Mouse (Mus musculus): ENCODE results near the gene Lhx8. TPM values are rescaled to one million over a fixed set of nuclear protein-coding genes. Genes with fewer than 3 reads are reported as not detected.
A peak's percentile ranks its signal among the peaks of the same experiment; 100 is the strongest.

Lhx8 gene
- polyA plus RNA-seq, 1 experiment from 2014 or later: 0.26 TPM

- Histone ChIP-seq H3K36me3 (no peaks in the 10 kb centered on the region), H3K4me3 (no peak overlapping the region), H3K9ac (no peak overlapping the region), H3K27me3 (0 out of 2 replicates have a peak, but pooled peaks cover 4% of the 10 kb centered on the region), H3K27ac (no peak overlapping the region), H3K4me2 (no peak overlapping the region), H3K4me1 (replicated peaks) (no peaks in the 10 kb centered on the region), H3K9me3 (no peaks in the 10 kb centered on the region)
- 91% methylated on average over 3 of the region's 3 CpGs for WGBS
- ATAC-seq (ENCODE audit: low FRiP score): no peak
Observed at GRCm38 (mm10) chr3:154274681-154275080, 55.8 kb downstream of the Lhx8 start.

- peak overlapping the region; percentile 52 for H3K4me2 ChIP-seq
- H3K4me1 ChIP-seq (replicated peaks): no peaks in the 10 kb centered on the region
- H3K36me3 ChIP-seq: no peaks in the 10 kb centered on the region
- 13% methylated on average over 19 of the region's 19 CpGs for WGBS
- no peaks in the 10 kb centered on the region for H3K9me3 ChIP-seq
- H3K4me3 ChIP-seq: peak overlapping the region; percentile 28
- ATAC-seq (ENCODE audit: low FRiP score): peak; percentile 87
- no peak overlapping the region for H3K27ac ChIP-seq
- peak overlapping the region; percentile 62 for H3K9ac ChIP-seq
- 0 out of 2 replicates have a peak, but pooled peaks cover 9% of the 10 kb centered on the region for H3K27me3 ChIP-seq
Observed at GRCm38 (mm10) chr3:154269757-154270366, 60.6 kb downstream of the Lhx8 start.

DNA sequence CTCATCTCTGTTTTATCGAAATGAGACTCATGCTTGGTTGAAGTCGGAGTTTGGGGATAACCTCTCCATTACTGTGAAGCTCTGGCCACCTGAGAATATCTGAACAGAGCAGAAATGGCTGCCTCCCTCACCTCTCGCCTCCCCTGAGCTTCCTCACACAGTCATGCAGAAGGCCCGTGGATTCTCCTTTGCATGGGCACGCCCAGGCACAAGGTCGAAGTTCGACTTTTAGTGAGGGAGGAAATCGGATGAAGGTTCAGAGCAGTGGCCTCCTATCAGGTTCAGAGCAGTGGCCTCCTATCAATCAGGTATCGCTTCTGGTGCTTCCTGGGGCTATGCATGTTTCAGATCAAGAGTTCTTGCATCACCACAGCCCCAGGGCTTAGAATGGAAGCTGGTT, 62.1 kb downstream of the Lhx8 start:
- no peaks in the 10 kb centered on the region for H3K36me3 ChIP-seq
- H3K4me3 ChIP-seq: no peak overlapping the region
- H3K9me3 ChIP-seq: no peaks in the 10 kb centered on the region
- H3K9ac ChIP-seq: no peak overlapping the region
- no peaks in the 10 kb centered on the region for H3K4me1 ChIP-seq (replicated peaks)
- 0 out of 2 replicates have a peak, but pooled peaks cover 9% of the 10 kb centered on the region for H3K27me3 ChIP-seq
- no peak overlapping the region for H3K27ac ChIP-seq
- WGBS: 83% methylated on average over 9 of the region's 9 CpGs
- no peak overlapping the region for H3K4me2 ChIP-seq
- ATAC-seq (ENCODE audit: low FRiP score): no peak

GRCm38 (mm10) chr3:154257312-154257711, 73.1 kb downstream of the Lhx8 start:
- Histone ChIP-seq H3K4me3 (no peak overlapping the region), H3K4me1 (replicated peaks) (no peaks in the 10 kb centered on the region), H3K27ac (no peak overlapping the region), H3K36me3 (no peaks in the 10 kb centered on the region), H3K27me3 (no peaks in the 10 kb centered on the region), H3K9me3 (no peaks in the 10 kb centered on the region), H3K4me2 (no peak overlapping the region), H3K9ac (no peak overlapping the region)
- no peak for ATAC-seq (ENCODE audit: low FRiP score)
